Mouse (Mus musculus): Measurements from ENCODE around the gene Map4k1.

- TF ChIP-seq CTCF (IDR thresholded peaks at IDR 0.05; ENCODE audit: low read depth, low read length): no peak
- no peak for TF ChIP-seq GATA1 (IDR thresholded peaks at IDR 0.05; ENCODE audit: borderline replicate concordance, low read length)
Observed at GRCm38 (mm10) chr7:29026195-29026594, 44.3 kb downstream of the Map4k1 start.

Measured in G1E (cell line).